Mouse (Mus musculus) cerebellum, adult 2 months (tissue): Measurements from ENCODE around the gene Olfr1446. TPM values are rescaled to one million over a fixed set of nuclear protein-coding genes. Genes with fewer than 3 reads are reported as not detected.

ENCODE experiments used
- DNase-seq, 2 experiments: peaks; one replicate each; pipeline ENCODE4 v3.0.0; 2021
- H3K27ac ChIP-seq: fragments of 200-500 bp; 2 replicates; pipeline ENCODE4 v1.5.1; 2012; ENCODE audit warnings: low read length, control low read depth, inconsistent platforms; ENCODE audit not compliant: insufficient read depth
- H3K27me3 ChIP-seq: fragments of 200-500 bp; 2 replicates; pipeline ENCODE4 v1.6.1; 2012; ENCODE audit warnings: inconsistent platforms, mild to moderate bottlenecking, low read length, moderate library complexity; ENCODE audit not compliant: control insufficient read depth, insufficient read depth
- H3K4me1 ChIP-seq: fragments of 200-500 bp; 2 replicates; pipeline ENCODE4 v1.6.1; 2011; ENCODE audit warnings: low read length; ENCODE audit not compliant: control insufficient read depth, insufficient read depth
- H3K4me3 ChIP-seq: fragments of 200-500 bp; replicated peaks from 2 replicates; pipeline ENCODE3; 2011; ENCODE audit warnings: mild to moderate bottlenecking, low read depth, low read length, control low read depth; ENCODE audit not compliant: insufficient read depth
- CTCF ChIP-seq: fragments of 200-500 bp; IDR thresholded peaks from 2 replicates; pipeline ENCODE4 v1.5.1; 2011; ENCODE audit warnings: low read depth, mild to moderate bottlenecking, control low read depth, low read length, moderate library complexity, borderline replicate concordance; ENCODE audit not compliant: insufficient read depth
- POLR2A ChIP-seq: fragments of 200-500 bp; IDR thresholded peaks from 2 replicates; pipeline ENCODE4 v1.6.1; 2011; ENCODE audit warnings: low read length, control low read depth, borderline replicate concordance; ENCODE audit not compliant: insufficient read depth
- WGBS: fragments of 180-500 bp; shearing (Covaris S2); methylation state at CpG from one replicate; pipeline ENCODE4 v1.1.7; 2018; 5-methylcytosine and 5-hydroxymethylcytosine counted together
- polyA plus RNA-seq: library from polyadenylated mRNA; depleted of rRNA; stranded (reverse); fragments of >200 nt; gene quantifications from 2 replicates; pipeline ENCODE4 v1.2.3, GENCODE M21; 2012; rRNA removed

Olfr1446 gene
- polyA plus RNA-seq, result not detected in 2 replicates

DNA sequence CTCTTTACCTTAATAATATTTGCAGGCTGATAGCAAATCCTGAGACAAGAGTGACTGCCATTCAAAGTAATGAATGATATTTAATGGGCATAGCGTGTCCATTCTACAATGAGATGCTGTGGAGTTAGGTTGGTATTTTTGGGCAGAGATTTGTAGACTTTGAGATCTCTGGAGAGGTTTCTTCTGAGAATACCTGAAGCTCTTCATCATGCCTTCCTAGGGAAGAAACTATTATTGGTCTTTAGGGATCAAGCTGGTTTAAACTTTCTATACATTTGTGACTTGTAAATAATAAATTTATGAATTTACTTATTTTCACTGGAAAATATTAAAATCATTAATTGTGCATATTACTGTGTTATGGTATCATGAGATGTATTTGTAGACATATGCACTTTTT, at the start of gene Olfr1446:
Gene Olfr1446 (minus strand): TSS at position 101 of the 400 bp plus-strand sequence.
- no peak for DNase-seq
- Histone ChIP-seq H3K4me1 (no peaks in the 10 kb centered on the region), H3K4me3 (no peak within 1 kb of the TSS), H3K27me3 (no peaks in the 10 kb centered on the region), H3K27ac (no peak within 1 kb of the TSS)
- 71% methylated on average over 1 of the region's 1 CpGs for WGBS
- TF ChIP-seq POLR2A (no peak), CTCF (no peak)

DNA sequence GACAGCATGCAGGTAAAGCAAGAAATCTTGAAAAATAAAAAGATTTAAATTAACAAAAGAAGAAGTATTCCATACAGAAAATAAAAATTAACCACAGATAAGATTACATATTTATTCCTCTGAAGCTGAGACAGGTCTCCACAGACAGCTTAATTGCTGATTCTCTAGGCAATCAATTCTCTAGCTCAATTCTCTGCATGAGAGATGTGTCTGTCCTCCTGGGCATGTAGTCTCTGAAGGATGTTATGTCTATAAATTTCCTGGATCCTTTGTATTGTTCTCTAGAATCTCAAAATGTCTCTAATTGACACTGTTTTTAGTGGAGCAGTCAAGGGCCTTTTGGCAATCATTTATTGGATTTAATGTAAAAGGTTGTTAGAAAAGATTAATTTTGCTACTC, 37.2 kb upstream of the Olfr1446 start, which contains the start of gene Olfr1449:
Gene Olfr1449 (plus strand): TSS at position 301 of the 400 bp plus-strand sequence.
- Histone ChIP-seq H3K27ac (no peak within 1 kb of the TSS), H3K4me1 (no peaks in the 10 kb centered on the region), H3K4me3 (no peak within 1 kb of the TSS), H3K27me3 (no peaks in the 10 kb centered on the region)
- TF ChIP-seq CTCF (no peak), POLR2A (no peak)
- DNase-seq, result no peak

GRCm38 (mm10) chr19:12924319-12924718, 31.0 kb upstream of the Olfr1446 start, which contains the start of gene Olfr1448:
Gene Olfr1448, minus strand, starts transcription at chr19:12924419.
- no peaks in the 10 kb centered on the region for H3K27me3 ChIP-seq
- TF ChIP-seq POLR2A, result no peak
- no peak for TF ChIP-seq CTCF
- WGBS, result 68% methylated on average over 1 of the region's 1 CpGs
- no peak within 1 kb of the TSS for H3K4me3 ChIP-seq
- no peak for DNase-seq
- H3K27ac ChIP-seq, result no peak within 1 kb of the TSS
- H3K4me1 ChIP-seq, result no peaks in the 10 kb centered on the region

DNA sequence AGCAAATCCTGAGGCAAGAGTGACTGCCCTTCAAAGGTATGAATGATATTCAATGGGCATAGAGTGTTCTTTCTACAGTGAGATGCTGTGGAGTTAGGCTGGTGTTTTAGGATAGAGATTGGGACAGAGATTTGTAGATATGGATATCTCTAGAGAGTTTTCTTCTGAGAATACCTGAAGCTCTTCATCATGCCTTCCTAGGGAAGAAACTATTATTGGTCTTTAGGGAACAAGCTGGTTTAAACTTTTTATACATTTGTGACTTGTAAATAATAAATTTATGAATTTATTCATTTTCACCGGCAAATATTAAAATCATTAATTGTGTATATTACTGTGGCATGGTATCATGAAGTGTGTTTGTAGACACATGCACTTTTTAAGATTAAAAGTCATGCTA, 10.3 kb upstream of the Olfr1446 start, which contains the start of gene Olfr1447:
Gene Olfr1447 (minus strand): TSS at position 101 of the 400 bp plus-strand sequence.
- DNase-seq, result no peak
- Histone ChIP-seq H3K4me3 (no peak within 1 kb of the TSS), H3K27ac (no peak within 1 kb of the TSS), H3K4me1 (no peaks in the 10 kb centered on the region), H3K27me3 (no peaks in the 10 kb centered on the region)
- TF ChIP-seq CTCF (no peak), POLR2A (no peak)
- WGBS, result 89% methylated on average over 1 of the region's 1 CpGs

DNA sequence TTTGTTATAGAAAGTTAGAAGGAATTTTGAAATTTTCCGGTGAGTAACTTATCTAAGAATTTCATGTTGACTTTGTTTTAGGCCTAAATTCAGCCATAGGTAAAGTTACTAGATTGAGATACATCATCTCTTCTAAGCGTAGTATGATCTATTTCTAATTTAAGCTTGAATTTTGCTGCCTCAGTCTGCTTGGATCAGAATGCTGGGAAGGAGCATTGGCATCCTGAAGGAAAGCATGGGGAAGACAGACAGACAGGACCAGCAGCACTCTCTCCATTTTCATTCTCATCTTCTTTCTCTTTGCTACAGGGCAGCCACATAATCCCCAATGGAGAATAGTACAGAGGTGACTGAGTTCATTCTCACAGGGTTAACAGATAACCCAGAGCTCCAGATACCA, 9.8 kb downstream of the Olfr1446 start, which contains the start of gene Olfr1445:
Gene Olfr1445 (plus strand): TSS at position 301 of the 400 bp plus-strand sequence.
- H3K4me1 ChIP-seq, result no peaks in the 10 kb centered on the region
- DNase-seq, result no peak
- TF ChIP-seq CTCF (no peak), POLR2A (no peak)
- WGBS, result 83% methylated on average over 2 of the region's 2 CpGs
- no peak within 1 kb of the TSS for H3K4me3 ChIP-seq
- no peak within 1 kb of the TSS for H3K27ac ChIP-seq
- no peaks in the 10 kb centered on the region for H3K27me3 ChIP-seq

DNA sequence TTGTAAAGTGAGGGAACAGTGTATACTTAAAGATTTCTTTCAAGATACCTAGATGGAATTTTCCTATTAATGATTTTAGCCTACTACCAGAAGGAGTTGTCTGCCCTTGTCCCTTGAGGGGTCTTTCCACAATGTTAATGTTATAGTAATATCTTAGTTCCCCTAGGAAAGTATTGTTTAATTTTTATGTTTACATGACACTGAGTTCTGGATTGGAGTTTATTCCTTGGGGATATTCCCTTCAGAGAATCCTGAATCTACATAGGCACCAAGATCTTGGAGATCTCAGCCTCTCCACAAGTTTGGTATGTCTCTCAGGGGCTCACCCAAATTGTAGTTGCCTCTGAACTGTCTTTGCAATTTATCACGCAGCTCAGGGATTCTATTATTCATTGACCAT, 36.3 kb downstream of the Olfr1446 start, which contains the start of gene Olfr1444:
Gene Olfr1444 (plus strand): TSS at position 301 of the 400 bp plus-strand sequence.
- no peaks in the 10 kb centered on the region for H3K27me3 ChIP-seq
- TF ChIP-seq CTCF (no peak), POLR2A (no peak)
- H3K27ac ChIP-seq, result no peak within 1 kb of the TSS
- 53% methylated on average over 1 of the region's 1 CpGs for WGBS
- no peaks in the 10 kb centered on the region for H3K4me1 ChIP-seq
- DNase-seq, result no peak
- H3K4me3 ChIP-seq, result no peak within 1 kb of the TSS

DNA sequence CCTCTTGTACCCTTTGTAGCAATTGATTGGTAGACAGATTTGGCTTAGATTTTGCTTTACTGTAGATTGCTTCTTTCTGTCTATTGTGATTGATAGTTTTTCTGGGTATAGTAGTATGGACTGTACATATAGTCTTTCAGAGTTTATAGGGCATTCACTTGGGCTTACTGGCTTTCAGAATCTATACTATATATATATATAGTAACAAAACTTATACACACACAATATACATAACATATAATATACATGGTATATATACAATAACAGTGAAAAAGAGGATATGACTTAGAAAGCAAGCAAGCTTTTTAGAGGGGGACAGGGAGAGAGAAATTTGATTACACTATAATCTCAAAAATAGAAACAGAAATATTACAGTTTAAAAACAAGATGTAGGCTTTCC, 46.9 kb downstream of the Olfr1446 start, which contains the start of gene Gm5244:
Gene Gm5244 (plus strand): TSS at position 301 of the 400 bp plus-strand sequence.
- Histone ChIP-seq H3K4me1 (no peaks in the 10 kb centered on the region), H3K27ac (no peak within 1 kb of the TSS), H3K4me3 (no peak within 1 kb of the TSS), H3K27me3 (no peaks in the 10 kb centered on the region)
- DNase-seq, result no peak
- TF ChIP-seq POLR2A, result no peak
- no peak for TF ChIP-seq CTCF

- 92% methylated on average over 1 of the region's 1 CpGs for WGBS
- Histone ChIP-seq H3K4me3 (no peak overlapping the region), H3K4me1 (no peaks in the 10 kb centered on the region), H3K27me3 (no peaks in the 10 kb centered on the region), H3K27ac (no peak overlapping the region)
- TF ChIP-seq CTCF (no peak), POLR2A (no peak)
- no peak for DNase-seq
These were observed 54.8 kb downstream of the Olfr1446 start for GRCm38 (mm10) chr19:12838507-12838906.

Other genes starting within 250 kb of the Olfr1446 start
- gene Olfr1442, start 223.1 kb downstream of the Olfr1446 start, polyA plus RNA-seq, result not detected in 2 replicates
- not detected in 2 replicates for gene Olfr1443, start 215.4 kb downstream of the Olfr1446 start, polyA plus RNA-seq
- not detected in 2 replicates for gene Keg1, start 197.7 kb downstream of the Olfr1446 start, polyA plus RNA-seq
- 3.8 and 4.5 TPM in 2 replicates for gene Cntf, start 127.9 kb downstream of the Olfr1446 start, polyA plus RNA-seq
- gene Zfp91, start 97.4 kb downstream of the Olfr1446 start, polyA plus RNA-seq, result 57.6 TPM in 2 replicates
- 0.95 and 1.1 TPM in 2 replicates for gene Lpxn, start 97.3 kb downstream of the Olfr1446 start, polyA plus RNA-seq
- gene Gm5244, start 46.8 kb downstream of the Olfr1446 start, polyA plus RNA-seq, result not detected in 2 replicates
- gene Olfr1444, start 36.2 kb downstream of the Olfr1446 start, polyA plus RNA-seq, result not detected in 2 replicates
- not detected in 2 replicates for gene Olfr1445, start 9.7 kb downstream of the Olfr1446 start, polyA plus RNA-seq
- gene Olfr1447, start 10.2 kb upstream of the Olfr1446 start, polyA plus RNA-seq, result not detected in 2 replicates
- not detected in 2 replicates for gene Olfr1448, start 30.9 kb upstream of the Olfr1446 start, polyA plus RNA-seq
- gene Olfr1449, start 37.3 kb upstream of the Olfr1446 start, polyA plus RNA-seq, result not detected in 2 replicates
- gene Olfr1450, start 56.7 kb upstream of the Olfr1446 start, polyA plus RNA-seq, result not detected in 2 replicates
- not detected in 2 replicates for gene Olfr1451, start 101.5 kb upstream of the Olfr1446 start, polyA plus RNA-seq
- gene Olfr1453, start 134.8 kb upstream of the Olfr1446 start, polyA plus RNA-seq, result not detected in 2 replicates
- not detected in 2 replicates for gene Olfr1454, start 167.1 kb upstream of the Olfr1446 start, polyA plus RNA-seq
- gene Olfr1457, start 204.4 kb upstream of the Olfr1446 start, polyA plus RNA-seq, result not detected in 2 replicates
- gene Olfr1458, start 213.3 kb upstream of the Olfr1446 start, polyA plus RNA-seq, result not detected in 2 replicates